Mouse (Mus musculus): ENCODE measurements around the gene Mut.
A peak's percentile ranks its signal among the peaks of the same experiment; 100 is the strongest.

The Mut gene

GRCm38 (mm10) chr17:40934420-40935231 lies at the start of gene Mut, which contains the start of gene Cenpq:
Mut (plus strand) TSS chr17:40934685.
Cenpq (minus strand) TSS chr17:40935047.
- DNase-seq, result peak; percentile 90 to 92

GRCm38 (mm10) chr17:40885155-40885554 lies 49.3 kb upstream of the Mut start:
- DNase-seq, result no peak

GRCm38 (mm10) chr17:40887849-40888536 lies 46.5 kb upstream of the Mut start:
- DNase-seq, result no peak

- no peak for DNase-seq
These were observed 37.6 kb upstream of the Mut start for GRCm38 (mm10) chr17:40896863-40897262.

GRCm38 (mm10) chr17:40899783-40900363 lies 34.6 kb upstream of the Mut start:
- no peak for DNase-seq

- DNase-seq, result no peak
These were observed 31.1 kb upstream of the Mut start for GRCm38 (mm10) chr17:40903345-40903744.

GRCm38 (mm10) chr17:40904056-40904597 lies 30.4 kb upstream of the Mut start:
- no peak for DNase-seq

- no peak for DNase-seq
These were observed 29.7 kb upstream of the Mut start for GRCm38 (mm10) chr17:40904721-40905154.

- DNase-seq, result no peak
These were observed 20.2 kb upstream of the Mut start, which contains the start of gene Glyatl3 for GRCm38 (mm10) chr17:40914250-40914649. Glyatl3 (minus strand) TSS chr17:40914350.

- no peak for DNase-seq
These were observed 19.0 kb upstream of the Mut start for GRCm38 (mm10) chr17:40915499-40915898.

- DNase-seq, result no peak
These were observed 500 bp upstream of the Mut start for GRCm38 (mm10) chr17:40933985-40934384.

- no peak for DNase-seq
These were observed 14.0 kb downstream of the Mut start for GRCm38 (mm10) chr17:40948518-40948917.

GRCm38 (mm10) chr17:40977914-40978313 lies 43.4 kb downstream of the Mut start:
- DNase-seq, result no peak

GRCm38 (mm10) chr17:40992102-40992501 lies 57.6 kb downstream of the Mut start:
- no peak for DNase-seq

All from spleen, adult 18-20 months (tissue).